Mouse (Mus musculus): Measurements from ENCODE around the gene Usp35.

GRCm38 (mm10) chr7:97356253-97356652 is 24.4 kb upstream of the Usp35 start:
- no peak for TF ChIP-seq CTCF (IDR thresholded peaks at IDR 0.05; ENCODE audit: low read depth, low read length)
- no peak for TF ChIP-seq POLR2A (IDR thresholded peaks at IDR 0.05; ENCODE audit: insufficient read depth, low read length)
- no peak for TF ChIP-seq EP300 (IDR thresholded peaks at IDR 0.05; ENCODE audit: insufficient read depth, low read depth, low read length)
